11 mouse cellular contexts compared by ENCODE assay signal in genomic region chr13:52457177-52457888, GRCm38 (mm10).
DNase-seq lines count a peak whose midpoint lies in the region; ATAC-seq lines count a peak whose summit lies in the region.
"Had no signal": no experiment of that assay in that cellular context is flagged by ENCODE, and none has a peak within 500 bp of the region (broad histone marks: within the 10 kb centered on the region; RNA-seq: fewer than 3 reads in every experiment).

No protein-coding gene starts in this region.

- no peaks in the 10 kb centered on the region for H3K27me3 ChIP-seq in embryonic facial prominence, embryonic 13.5 days
- H3K27me3 ChIP-seq in hindbrain, embryonic 16.5 days (replicated peaks; ENCODE audit: control insufficient read depth, insufficient read depth, low read length), result no peaks in the 10 kb centered on the region; the same call in 1 of the 2 replicates

- intact Hi-C loops in heart, postnatal 25 days (cut with DNase I), result no loop called here

- ATAC-seq in embryonic facial prominence, embryonic 13.5 days (ENCODE audit: insufficient number of reproducible peaks, insufficient read depth, low FRiP score, low TSS enrichment, low read depth), result no peak
- ATAC-seq in hindbrain, embryonic 16.5 days, result peak; percentile 72
- no peak for ATAC-seq in erythroblast, adult 5-6 weeks (replicated peaks; ENCODE audit: low FRiP score, poor library complexity, severe bottlenecking)

- WGBS in embryonic facial prominence, embryonic 13.5 days, result 50% methylated on average over 15 of the region's 15 CpGs
- WGBS in hindbrain, embryonic 16.5 days, result 38% methylated on average over 15 of the region's 15 CpGs

- DNase-seq in right cerebral cortex, postnatal 10 days (ENCODE audit: low spot score in 2 of 2), result peak; percentile 45 to 63
- DNase-seq in right cerebral cortex, postnatal 25 days, result no peak
- DNase-seq in adipocyte (ENCODE audit: low spot score), result no peak
- no peak for DNase-seq in heart, adult 18-20 months
- no peak for DNase-seq in heart, postnatal 25 days (ENCODE audit: low spot score)
- DNase-seq: adrenal gland, adult 8-10 months; gastrocnemius, postnatal 36 days; lung, adult 18-20 months had no signal

- H3K36me3 ChIP-seq in embryonic facial prominence, embryonic 13.5 days, result no peaks in the 10 kb centered on the region
- H3K36me3 ChIP-seq in hindbrain, embryonic 16.5 days (ENCODE audit: control insufficient read depth, insufficient read depth, low read length), result no peaks in the 10 kb centered on the region

- H3K27ac ChIP-seq in embryonic facial prominence, embryonic 13.5 days, result no peak overlapping the region
- H3K27ac ChIP-seq in hindbrain, embryonic 16.5 days (ENCODE audit: low read depth, low read length), result peak overlapping the region; percentile 63

- H3K9me3 ChIP-seq in embryonic facial prominence, embryonic 13.5 days, result no peaks in the 10 kb centered on the region
- H3K9me3 ChIP-seq in hindbrain, embryonic 16.5 days (ENCODE audit: control insufficient read depth, low read length), result no peaks in the 10 kb centered on the region

- H3K4me1 ChIP-seq in embryonic facial prominence, embryonic 13.5 days, result peaks cover 12% of the 10 kb centered on the region
- peaks cover 7% of the 10 kb centered on the region for H3K4me1 ChIP-seq in hindbrain, embryonic 16.5 days (ENCODE audit: control insufficient read depth, insufficient read depth, low read depth, low read length)

- peak overlapping the region; percentile 20; the same call in 1 of the 2 replicates for H3K4me3 ChIP-seq in embryonic facial prominence, embryonic 13.5 days
- no peak overlapping the region; the same call in 1 of the 2 replicates for H3K4me3 ChIP-seq in hindbrain, embryonic 16.5 days (ENCODE audit: low read length)

- H3K9ac ChIP-seq in embryonic facial prominence, embryonic 13.5 days, result no peak overlapping the region
- no peak overlapping the region for H3K9ac ChIP-seq in hindbrain, embryonic 16.5 days (ENCODE audit: low read depth, low read length)

- H3K4me2 ChIP-seq in embryonic facial prominence, embryonic 13.5 days, result peak overlapping the region; percentile 52
- H3K4me2 ChIP-seq in hindbrain, embryonic 16.5 days (ENCODE audit: low read length), result peak overlapping the region; percentile 44

Comparison
In these comparisons a context has a peak if more than half of its experiments do, and no peak if none do; other contexts are left out.
1. DNase-seq: peak in right cerebral cortex, postnatal 10 days (2 of 2); none in right cerebral cortex, postnatal 25 days (single experiment), adipocyte (single experiment), heart, adult 18-20 months (0 of 2) and heart, postnatal 25 days (single experiment).